Mouse (Mus musculus) kidney, embryonic 14.5 days (tissue): ENCODE data around the gene Hexim2. TPM values are rescaled to one million over a fixed set of nuclear protein-coding genes. Genes with fewer than 3 reads are reported as not detected.

ENCODE experiments used
- ATAC-seq: fragments of 200-750 bp; cut with Nextera tagmentation; 2 replicates; pipeline ENCODE4 v1.8.0; 2017; ENCODE audit warnings: moderate number of reproducible peaks, mild to moderate bottlenecking, moderate TSS enrichment, moderate library complexity; ENCODE audit not compliant: low FRiP score, low TSS enrichment
- H3K27ac ChIP-seq: fragments of 300-500 bp; sonication (generic); 2 replicates; pipeline ENCODE4 v1.5.1; 2014; ENCODE audit warnings: low read depth, mild to moderate bottlenecking, low read length, moderate library complexity, mixed read lengths
- H3K27me3 ChIP-seq: fragments of 300-500 bp; sonication (generic); 2 replicates; pipeline ENCODE4 v1.6.1; 2014; ENCODE audit warnings: mild to moderate bottlenecking, low read length; ENCODE audit not compliant: control insufficient read depth, insufficient read depth
- H3K36me3 ChIP-seq: fragments of 300-500 bp; sonication (generic); 2 replicates; pipeline ENCODE4 v1.6.1; 2014; ENCODE audit warnings: low read length, mixed read lengths; ENCODE audit not compliant: control insufficient read depth, insufficient read depth
- H3K4me1 ChIP-seq: fragments of 300-500 bp; sonication (generic); 2 replicates; pipeline ENCODE4 v1.6.1; 2014; ENCODE audit warnings: low read length, mixed read lengths; ENCODE audit not compliant: control insufficient read depth, insufficient read depth
- H3K4me2 ChIP-seq: fragments of 300-500 bp; sonication (generic); replicated peaks from 2 replicates; pipeline ENCODE4 v1.6.1; 2014; ENCODE audit warnings: low read depth, mild to moderate bottlenecking, low read length
- H3K4me3 ChIP-seq: fragments of 300-500 bp; sonication (generic); 2 replicates; pipeline ENCODE4 v1.5.1; 2014; ENCODE audit warnings: mild to moderate bottlenecking, low read length
- H3K9ac ChIP-seq: fragments of 300-500 bp; sonication (generic); 2 replicates; pipeline ENCODE4 v1.6.1; 2014; ENCODE audit warnings: low read depth, mild to moderate bottlenecking, low read length, moderate library complexity
- H3K9me3 ChIP-seq: fragments of 300-500 bp; sonication (generic); 2 replicates; pipeline ENCODE4 v1.6.1; 2016; ENCODE audit warnings: low read length; ENCODE audit not compliant: control insufficient read depth
- WGBS: fragments of 180-500 bp; shearing (Covaris S2); extraction: QIAGEN DNeasy Blood & Tissue Kit; methylation state at CpG from one replicate; pipeline ENCODE4 v1.1.7; 2014; 5-methylcytosine and 5-hydroxymethylcytosine counted together
- polyA plus RNA-seq: library from polyadenylated mRNA; unstranded; fragments of >200 nt; fragmentation: Nextera tagmentation; extraction: Ambion mirVana; gene quantifications from 2 replicates; pipeline ENCODE4 v1.2.1, GENCODE M21; 2014

Hexim2 gene
- polyA plus RNA-seq, 1 experiment from 2014 or later = 10.3 TPM

GRCm38 (mm10) chr11:103133456-103134185, 1.4 kb downstream of the Hexim2 start:
- ATAC-seq = no peak

GRCm38 (mm10) chr11:103134221-103134620, 2.0 kb downstream of the Hexim2 start:
- peaks cover 4% of the 10 kb centered on the region; the same call in 1 of the 2 replicates for H3K36me3 ChIP-seq
- 85% methylated on average over 3 of the region's 3 CpGs for WGBS
- H3K9me3 ChIP-seq = no peaks in the 10 kb centered on the region
- no peaks in the 10 kb centered on the region for H3K27me3 ChIP-seq
- H3K27ac ChIP-seq = no peak overlapping the region
- H3K9ac ChIP-seq = no peak overlapping the region
- H3K4me1 ChIP-seq = peaks cover 25% of the 10 kb centered on the region; the same call in 1 of the 2 replicates
- ATAC-seq = no peak
- no peak overlapping the region for H3K4me2 ChIP-seq
- H3K4me3 ChIP-seq = no peak overlapping the region

More at GRCm38 (mm10) chr11:103133456-103134185, 1.4 kb downstream of the Hexim2 start:
- Histone ChIP-seq H3K4me3 (peak overlapping the region; percentile 34), H3K9ac (peak overlapping the region; percentile 58), H3K27ac (peak overlapping the region; percentile 77; the same call in 1 of the 2 replicates), H3K4me2 (peak overlapping the region; percentile 57), H3K4me1 (peaks cover 25% of the 10 kb centered on the region; the same call in 1 of the 2 replicates), H3K27me3 (no peaks in the 10 kb centered on the region), H3K9me3 (no peaks in the 10 kb centered on the region), H3K36me3 (no peaks in the 10 kb centered on the region; the same call in 1 of the 2 replicates)
- 62% methylated on average over 6 of the region's 6 CpGs for WGBS

GRCm38 (mm10) chr11:103136039-103136577, 3.9 kb downstream of the Hexim2 start:
- no peak for ATAC-seq
- no peak overlapping the region for H3K4me3 ChIP-seq
- H3K36me3 ChIP-seq = peaks cover 6% of the 10 kb centered on the region; the same call in 1 of the 2 replicates
- peaks cover 22% of the 10 kb centered on the region; the same call in 1 of the 2 replicates for H3K4me1 ChIP-seq
- no peak overlapping the region for H3K9ac ChIP-seq
- no peaks in the 10 kb centered on the region for H3K27me3 ChIP-seq
- H3K27ac ChIP-seq = no peak overlapping the region
- 83% methylated on average over 8 of the region's 8 CpGs for WGBS
- no peaks in the 10 kb centered on the region for H3K9me3 ChIP-seq
- no peak overlapping the region for H3K4me2 ChIP-seq

GRCm38 (mm10) chr11:103139951-103140762, 7.9 kb downstream of the Hexim2 start:
- Histone ChIP-seq H3K4me2 (no peak overlapping the region), H3K27ac (peak overlapping the region; percentile 79), H3K27me3 (no peaks in the 10 kb centered on the region), H3K9me3 (no peaks in the 10 kb centered on the region), H3K9ac (peak overlapping the region; percentile 40), H3K4me1 (peaks cover 26% of the 10 kb centered on the region), H3K36me3 (peaks cover 6% of the 10 kb centered on the region; the same call in 1 of the 2 replicates), H3K4me3 (no peak overlapping the region)
- no peak for ATAC-seq
- 80% methylated on average over 14 of the region's 14 CpGs for WGBS

GRCm38 (mm10) chr11:103140763-103141100, 8.5 kb downstream of the Hexim2 start:
- Histone ChIP-seq H3K27me3 (no peaks in the 10 kb centered on the region), H3K9ac (peak overlapping the region; percentile 40), H3K36me3 (peaks cover 6% of the 10 kb centered on the region; the same call in 1 of the 2 replicates), H3K4me2 (no peak overlapping the region), H3K4me1 (peaks cover 29% of the 10 kb centered on the region), H3K27ac (peak overlapping the region; percentile 79), H3K4me3 (no peak overlapping the region), H3K9me3 (no peaks in the 10 kb centered on the region)
- ATAC-seq = no peak
- WGBS = 68% methylated on average over 6 of the region's 6 CpGs

GRCm38 (mm10) chr11:103141101-103141943, 9.1 kb downstream of the Hexim2 start:
- H3K4me1 ChIP-seq = peaks cover 29% of the 10 kb centered on the region

GRCm38 (mm10) chr11:103141944-103142255, 9.7 kb downstream of the Hexim2 start:
- H3K4me3 ChIP-seq = no peak overlapping the region
- peak overlapping the region; percentile 8; the same call in 1 of the 2 replicates for H3K4me2 ChIP-seq
- ATAC-seq = no peak
- H3K9ac ChIP-seq = peak overlapping the region; percentile 4; the same call in 1 of the 2 replicates
- H3K27me3 ChIP-seq = no peaks in the 10 kb centered on the region
- peaks cover 6% of the 10 kb centered on the region; the same call in 1 of the 2 replicates for H3K36me3 ChIP-seq
- H3K4me1 ChIP-seq = peaks cover 29% of the 10 kb centered on the region
- peak overlapping the region; percentile 79 for H3K27ac ChIP-seq
- no peaks in the 10 kb centered on the region for H3K9me3 ChIP-seq
- 13% methylated on average over 1 of the region's 1 CpGs for WGBS

More at GRCm38 (mm10) chr11:103141101-103141943, 9.1 kb downstream of the Hexim2 start:
- ATAC-seq = peak; percentile 48; the same call in 1 of the 2 replicates
- Histone ChIP-seq H3K36me3 (peaks cover 6% of the 10 kb centered on the region; the same call in 1 of the 2 replicates), H3K27ac (peak overlapping the region; percentile 79), H3K9me3 (no peaks in the 10 kb centered on the region), H3K27me3 (no peaks in the 10 kb centered on the region), H3K4me2 (peak overlapping the region; percentile 8; the same call in 1 of the 2 replicates), H3K4me3 (no peak overlapping the region), H3K9ac (peak overlapping the region; percentile 40; the same call in 1 of the 2 replicates)
- WGBS = 18% methylated on average over 10 of the region's 11 CpGs
